Mouse (Mus musculus) gastrocnemius, postnatal 14 days (tissue): Measurements from ENCODE around the gene Hmgn3. TPM values are rescaled to one million over a fixed set of nuclear protein-coding genes. Genes with fewer than 3 reads are reported as not detected.

Source experiments
- DNase-seq: peaks from one replicate; pipeline ENCODE4 v3.0.0; 2021; ENCODE audit warnings: mixed read lengths
- intact Hi-C: fragments of 180-260 bp; cut with DNase I; formaldehyde crosslinking; loops from one replicate; pipeline ENCODE4 v1.15.1; 2025; ENCODE audit warnings: low total_unique reads
- total RNA-seq, 2 experiments: library from RNA; stranded (reverse); gene quantifications; 2 replicates each; pipeline ENCODE4 v1.2.3; 2021

Hmgn3 gene
- total RNA-seq, 2 experiments from 2014 or later, result 14.9 to 20.5 TPM

DNA sequence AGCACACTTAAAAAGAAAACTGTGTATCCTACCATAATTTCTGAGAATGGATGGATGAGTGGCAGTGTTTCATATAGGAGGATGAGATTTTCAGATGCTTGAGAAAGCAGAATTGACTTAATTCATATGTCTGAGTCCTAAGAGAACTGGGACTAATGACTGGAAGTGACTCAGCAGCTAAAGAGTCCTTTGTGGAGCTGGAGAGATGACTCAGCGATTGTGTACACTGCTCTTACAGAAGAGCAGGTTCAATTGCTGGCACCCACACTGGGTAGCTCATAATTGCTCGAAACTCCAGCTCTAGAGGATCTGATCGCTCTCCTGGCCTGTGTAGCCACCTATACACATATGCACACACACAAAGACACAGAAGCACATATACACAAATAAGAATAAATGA lies 42.7 kb downstream of the Hmgn3 start:
- DNase-seq, result no peak
- intact Hi-C loops, result no loop called here

DNA sequence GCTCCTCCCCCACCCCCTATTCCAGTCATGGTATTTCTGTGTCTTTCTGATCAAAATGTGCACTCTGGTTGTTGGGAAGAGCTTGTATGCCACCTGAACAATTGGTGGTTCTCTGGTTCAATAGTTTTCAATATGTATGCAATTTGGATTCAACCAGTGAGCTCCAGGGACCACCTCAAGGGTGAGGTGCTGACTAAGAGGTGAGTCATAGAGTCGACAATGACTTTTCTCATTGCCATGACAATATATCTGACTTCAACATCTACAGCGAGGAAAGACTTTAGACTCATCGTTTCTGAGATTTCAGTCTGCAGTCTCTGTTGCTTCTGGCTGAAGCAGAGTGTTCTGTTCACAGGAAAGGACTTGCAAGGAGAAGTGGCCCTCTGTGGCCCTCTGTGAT lies 44.8 kb downstream of the Hmgn3 start:
- no peak for DNase-seq
- intact Hi-C loops, result no loop called here

DNA sequence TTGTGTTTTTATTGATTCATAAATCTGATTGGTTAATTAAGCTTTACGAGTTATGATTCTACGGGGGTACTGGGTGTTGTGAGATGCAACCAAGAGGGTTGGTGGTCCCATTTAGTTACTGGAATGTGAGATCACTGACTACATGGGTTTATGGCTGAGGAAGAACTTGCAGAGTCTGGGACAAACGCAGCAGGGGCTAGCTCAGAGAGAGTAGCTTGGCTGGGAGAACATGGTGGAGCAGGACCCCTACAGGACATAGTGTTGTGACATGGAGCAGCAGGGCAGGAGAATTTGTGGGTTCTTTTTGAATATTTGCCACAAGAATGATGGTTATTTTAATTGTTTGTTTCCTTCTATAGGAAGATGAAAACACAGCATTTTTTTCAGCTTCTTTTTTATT lies 45.7 kb downstream of the Hmgn3 start:
- intact Hi-C loops, result no loop called here
- DNase-seq, result no peak

GRCm38 (mm10) chr9:83098652-83099307 lies 47.7 kb downstream of the Hmgn3 start:
- intact Hi-C loops, result no loop called here
- DNase-seq, result no peak

- intact Hi-C loops, result no loop called here
- peak; percentile 40 for DNase-seq
Observed at GRCm38 (mm10) chr9:83097816-83098215, 48.7 kb downstream of the Hmgn3 start.

DNA sequence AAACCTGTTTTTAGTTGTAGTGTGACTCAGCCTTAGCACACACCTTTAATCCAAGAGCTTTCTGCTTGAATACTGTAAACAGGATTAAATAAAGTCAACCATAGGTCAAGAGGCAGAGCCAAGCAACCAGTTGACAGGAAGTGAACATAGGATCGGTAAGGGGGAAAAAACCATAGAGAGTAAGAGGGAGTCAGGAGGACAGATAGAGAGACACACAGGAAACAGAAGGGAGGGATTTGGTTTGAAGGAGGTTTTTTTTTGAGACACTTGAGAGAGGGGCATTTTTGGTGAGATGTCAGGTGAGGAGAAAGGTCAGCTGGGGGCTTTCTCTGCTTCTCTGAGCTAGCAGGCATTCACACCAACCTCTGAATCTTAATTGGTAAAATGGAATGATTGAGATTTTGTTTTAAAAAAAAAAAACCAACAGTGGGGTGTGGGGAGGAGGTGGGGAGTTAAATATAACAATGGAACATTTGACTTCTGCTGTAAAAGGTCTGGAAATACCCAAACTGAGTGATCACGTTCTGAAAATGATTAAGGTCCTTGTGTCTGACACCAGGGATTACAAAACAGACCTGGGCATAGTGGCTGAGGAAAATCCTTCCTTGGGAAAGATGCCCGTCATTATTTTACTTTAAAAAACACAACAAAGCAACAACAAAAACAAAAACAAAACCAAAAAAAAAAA lies 51.7 kb downstream of the Hmgn3 start:
- intact Hi-C loops, result no loop called here
- no peak for DNase-seq

- DNase-seq, result no peak
- intact Hi-C loops, result no loop called here
Observed at GRCm38 (mm10) chr9:83083790-83084469, 62.6 kb downstream of the Hmgn3 start.

DNA sequence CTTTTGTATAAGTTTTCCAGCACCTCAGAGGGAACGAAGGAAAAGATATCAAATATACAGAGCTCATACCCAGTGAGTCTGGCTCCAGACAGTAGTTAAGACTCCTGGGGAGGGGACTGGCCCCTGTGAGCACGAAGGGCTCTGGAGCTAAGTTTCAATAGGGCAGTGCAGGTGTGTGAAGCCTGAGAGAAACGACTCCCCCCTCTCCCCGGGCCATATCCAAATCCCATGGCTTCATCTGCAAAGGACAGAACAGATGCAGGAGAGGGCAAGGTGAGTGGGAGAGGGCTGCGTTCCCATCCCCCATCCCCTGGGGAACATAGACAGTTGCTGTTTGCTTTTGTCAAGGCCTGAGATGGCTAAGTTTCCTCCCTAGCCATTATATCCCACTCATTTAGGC lies 63.4 kb downstream of the Hmgn3 start:
- intact Hi-C loops, result no loop called here
- no peak for DNase-seq

GRCm38 (mm10) chr9:83082296-83082695 lies 64.2 kb downstream of the Hmgn3 start:
- no peak for DNase-seq
- intact Hi-C loops, result no loop called here

GRCm38 (mm10) chr9:83079724-83080123 lies 66.8 kb downstream of the Hmgn3 start:
- DNase-seq, result no peak
- intact Hi-C loops, result no loop called here

- no peak for DNase-seq
- intact Hi-C loops, result no loop called here
Observed at GRCm38 (mm10) chr9:83068246-83068645, 78.2 kb downstream of the Hmgn3 start.

DNA sequence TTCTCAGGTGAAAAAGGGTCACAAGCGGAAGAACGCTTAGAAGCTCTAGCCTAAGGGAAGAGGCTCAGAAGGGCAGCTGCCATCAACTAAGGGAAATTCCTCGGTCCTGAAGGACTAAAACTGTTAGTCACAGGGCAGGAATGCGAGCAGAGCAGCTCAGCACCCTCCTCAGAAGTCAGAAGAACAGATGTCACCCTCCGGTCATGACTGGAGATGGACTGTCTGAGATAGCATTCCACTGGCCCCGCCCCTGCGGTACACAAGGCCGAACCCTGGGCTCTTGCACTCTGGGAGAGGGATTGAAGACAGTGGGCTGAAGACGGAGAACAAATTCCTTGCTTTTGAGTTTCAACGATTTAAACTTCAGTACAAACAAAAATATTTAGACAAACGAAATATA lies 85.2 kb downstream of the Hmgn3 start:
- intact Hi-C loops, result no loop called here
- DNase-seq, result no peak

Other genes starting within 250 kb of the Hmgn3 start
- gene Phip, start 171.2 kb downstream of the Hmgn3 start, total RNA-seq, result 10 to 100 TPM; 23.3 to 23.7 TPM